Mouse (Mus musculus) liver, embryonic 14.5 days (tissue): ENCODE data around the gene Rtbdn. TPM values are rescaled to one million over a fixed set of nuclear protein-coding genes. Genes with fewer than 3 reads are reported as not detected.
"Not testable (repeated sequence)": the region's sequence is repeated elsewhere in the genome, so short reads cannot be mapped to it uniquely, and the experiment has no call there.

Source experiments
- ATAC-seq: fragments of 200-750 bp; cut with Nextera tagmentation; 2 replicates; pipeline ENCODE4 v1.8.0; 2017; ENCODE audit warnings: moderate number of reproducible peaks, mild to moderate bottlenecking, moderate library complexity; ENCODE audit not compliant: insufficient read depth
- DNase-seq, 3 experiments: peaks; one replicate each; pipeline ENCODE4 v3.0.0-alpha.2; 2012 to 2013; ENCODE audit warnings: low read depth in 3 of 3, low spot score in 3 of 3
- H3K27ac ChIP-seq: fragments of 300-500 bp; sonication (generic); 2 replicates; pipeline ENCODE4 v1.5.1; 2014; ENCODE audit warnings: moderate library complexity, mild to moderate bottlenecking, control low read depth, inconsistent platforms
- H3K27me3 ChIP-seq: fragments of 300-500 bp; sonication (generic); 2 replicates; pipeline ENCODE4 v1.6.1; 2014; ENCODE audit warnings: mild to moderate bottlenecking, low read length, moderate library complexity; ENCODE audit not compliant: control insufficient read depth, insufficient read depth
- H3K36me3 ChIP-seq: fragments of 300-500 bp; sonication (generic); replicated peaks from 2 replicates; pipeline ENCODE4 v1.6.1; 2014; ENCODE audit warnings: low read depth; ENCODE audit not compliant: control insufficient read depth, insufficient read depth
- H3K4me1 ChIP-seq, 2 experiments: fragments of 200-500 bp in 1 of 2; fragments of 300-500 bp in 1 of 2; sonication (generic) in 1 of 2; replicated peaks; 2 replicates each; pipeline ENCODE4 v1.6.1; 2012 to 2014; ENCODE audit warnings: antibody characterized with exemption in 1 of 2, inconsistent platforms in 1 of 2, low read length in 1 of 2; ENCODE audit not compliant: control insufficient read depth in 2 of 2, insufficient read depth in 2 of 2
- H3K4me2 ChIP-seq: fragments of 300-500 bp; sonication (generic); 2 replicates; pipeline ENCODE4 v1.6.1; 2014; ENCODE audit warnings: low read depth, mild to moderate bottlenecking, control low read depth, moderate library complexity
- H3K4me3 ChIP-seq, 2 experiments: fragments of 200-500 bp in 1 of 2; fragments of 300-500 bp in 1 of 2; sonication (generic) in 1 of 2; 2 replicates each; pipeline ENCODE4 v1.5.1; 2012 to 2014; ENCODE audit warnings: low read depth in 2 of 2, low read length in 2 of 2, mild to moderate bottlenecking in 2 of 2, control low read depth in 1 of 2, inconsistent platforms in 1 of 2, moderate library complexity in 1 of 2; ENCODE audit not compliant: insufficient read depth in 1 of 2
- H3K9ac ChIP-seq: fragments of 300-500 bp; sonication (generic); replicated peaks from 2 replicates; pipeline ENCODE4 v1.6.1; 2014; ENCODE audit warnings: mild to moderate bottlenecking, control low read depth, moderate library complexity
- H3K9me3 ChIP-seq: fragments of 300-500 bp; sonication (generic); 2 replicates; pipeline ENCODE4 v1.6.1; 2016; ENCODE audit warnings: low read length, mixed read lengths; ENCODE audit not compliant: control insufficient read depth
- CTCF ChIP-seq: IDR thresholded peaks from 2 replicates; pipeline ENCODE4 v1.5.1; 2016; ENCODE audit warnings: antibody characterized with exemption, low read depth, control low read depth
- EP300 ChIP-seq: IDR thresholded peaks from 2 replicates; pipeline ENCODE4 v1.6.1; 2016; ENCODE audit warnings: antibody characterized with exemption, low read depth
- WGBS: fragments of 180-500 bp; shearing (Covaris S2); extraction: QIAGEN DNeasy Blood & Tissue Kit; methylation state at CpG from one replicate; pipeline ENCODE4 v1.1.7; 2014; ENCODE audit not compliant: insufficient replicate concordance; 5-methylcytosine and 5-hydroxymethylcytosine counted together
- polyA plus RNA-seq, 2 experiments: library from polyadenylated mRNA; depleted of rRNA in 1 of 2; stranded (reverse) in 1 of 2; unstranded in 1 of 2; fragments of >200 nt; fragmentation: Nextera tagmentation in 1 of 2; extraction: Ambion mirVana in 1 of 2; gene quantifications; 2 replicates each; pipeline versions ENCODE4 v1.2.1 to v1.2.3; 2012 to 2014

Rtbdn gene
- polyA plus RNA-seq, 2 experiments = not detected

DNA sequence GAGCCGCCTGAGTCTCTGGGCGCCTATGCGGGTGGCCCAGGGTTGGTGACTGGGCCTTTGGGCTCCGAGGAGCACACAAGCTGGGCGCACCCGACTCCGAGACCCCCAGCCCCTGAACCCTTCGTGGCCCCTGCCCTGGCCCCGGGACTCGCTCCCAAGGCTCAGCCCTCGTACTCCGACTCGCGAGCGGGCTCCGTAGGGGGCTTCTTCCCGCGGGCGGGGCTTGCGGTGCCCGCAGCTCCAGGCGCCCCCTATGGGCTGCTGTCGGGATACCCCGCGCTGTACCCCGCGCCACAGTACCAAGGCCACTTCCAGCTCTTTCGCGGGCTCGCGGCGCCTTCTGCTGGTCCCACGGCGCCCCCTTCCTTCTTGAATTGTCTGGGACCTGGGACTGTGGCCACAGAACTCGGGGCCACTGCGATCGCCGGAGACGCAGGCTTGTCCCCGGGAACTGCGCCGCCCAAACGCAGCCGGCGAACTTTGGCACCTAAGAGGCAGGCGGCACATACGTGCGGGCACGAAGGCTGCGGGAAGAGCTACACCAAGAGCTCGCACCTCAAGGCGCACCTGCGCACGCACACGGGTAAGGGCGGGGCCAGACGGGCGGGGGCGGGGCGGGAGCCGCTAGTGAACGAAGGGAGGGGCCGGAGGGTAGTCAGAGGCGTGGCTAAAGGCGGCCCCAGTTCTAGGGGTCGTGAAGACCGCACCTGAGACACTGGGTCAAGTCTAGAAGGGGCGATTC lies 43.7 kb upstream of the Rtbdn start:
- WGBS = under 1% methylated on average over 68 of the region's 68 CpGs
- Histone ChIP-seq H3K9me3 (no peaks in the 10 kb centered on the region), H3K27me3 (no peaks in the 10 kb centered on the region), H3K36me3 (peaks cover 26% of the 10 kb centered on the region), H3K4me1 (peaks cover 24 to 30% of the 10 kb centered on the region in 2 experiments), H3K4me2 (peak overlapping the region; percentile 97), H3K9ac (peak overlapping the region; percentile 99), H3K27ac (peak overlapping the region; percentile 97), H3K4me3 (peak overlapping the region; percentile 77 to 92)
- DNase-seq (peak; percentile 72 to 78 (median 73)), ATAC-seq (peak; percentile 69)
- TF ChIP-seq CTCF = peak; percentile 91
- 0 out of 2 replicates have a peak, but pooled peaks have one; percentile 36 for TF ChIP-seq EP300

DNA sequence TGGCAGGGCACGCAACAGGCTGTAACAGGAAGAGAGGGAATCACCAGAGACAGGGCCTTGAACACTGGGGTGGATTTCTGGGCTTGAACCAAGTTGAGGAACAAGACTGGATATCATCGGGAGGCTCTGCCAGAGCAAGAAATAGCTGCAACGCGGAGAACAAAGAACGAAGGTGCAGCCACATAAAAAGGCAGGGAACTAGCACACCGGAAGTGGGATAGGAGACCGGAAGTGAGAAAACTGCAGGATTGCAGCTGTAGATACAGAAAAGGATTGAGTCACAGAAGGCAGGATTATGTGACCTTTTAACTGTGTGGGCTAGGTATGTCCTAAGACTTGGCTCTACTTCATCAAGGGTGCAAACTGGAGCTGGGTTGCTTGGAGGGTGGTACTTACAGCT lies 42.4 kb upstream of the Rtbdn start:
- TF ChIP-seq CTCF = no peak
- no peak for TF ChIP-seq EP300
- no peak for ATAC-seq
- 90% methylated on average over 7 of the region's 7 CpGs for WGBS
- Histone ChIP-seq H3K27me3 (no peaks in the 10 kb centered on the region), H3K4me3 (peak overlapping the region; percentile 29 to 77; a peak in 3 of 4 replicates), H3K9me3 (no peaks in the 10 kb centered on the region), H3K27ac (no peak overlapping the region), H3K4me1 (peaks cover 20 to 28% of the 10 kb centered on the region in 2 experiments), H3K36me3 (peaks cover 26% of the 10 kb centered on the region), H3K4me2 (peak overlapping the region; percentile 97), H3K9ac (no peak overlapping the region)
- DNase-seq = no peak

DNA sequence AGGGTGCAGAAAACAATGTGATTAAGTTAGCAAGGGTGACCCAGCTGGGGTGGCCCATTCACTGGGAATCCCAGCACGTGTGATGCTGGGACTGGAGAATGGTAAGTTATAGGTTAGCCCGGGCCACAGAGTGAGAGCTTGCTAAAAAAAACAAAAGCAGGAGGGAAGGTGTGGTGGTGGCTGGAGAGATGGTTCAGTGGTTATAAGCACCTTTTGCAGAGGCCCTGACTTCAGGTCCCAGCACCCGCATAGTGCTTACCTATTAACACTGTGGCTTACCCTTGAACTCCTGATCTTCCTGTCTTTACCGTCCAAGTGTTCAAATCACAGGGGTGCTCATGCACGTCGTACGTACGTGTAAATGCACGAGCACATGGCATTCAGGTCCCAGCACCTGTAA lies 39.8 kb upstream of the Rtbdn start:
- Histone ChIP-seq H3K27me3 (no peaks in the 10 kb centered on the region; the same call in 1 of the 2 replicates), H3K4me1 (peaks cover 4 to 22% of the 10 kb centered on the region in 2 experiments), H3K27ac (peak overlapping the region; percentile 20), H3K9ac (no peak overlapping the region), H3K36me3 (peaks cover 26% of the 10 kb centered on the region), H3K4me2 (no peak overlapping the region; the same call in 1 of the 2 replicates), H3K9me3 (no peaks in the 10 kb centered on the region), H3K4me3 (no peak overlapping the region)
- 79% methylated on average over 9 of the region's 9 CpGs for WGBS
- DNase-seq (no peak), ATAC-seq (no peak)
- TF ChIP-seq CTCF (no peak), EP300 (0 out of 2 replicates have a peak, but pooled peaks have one; percentile 16)

DNA sequence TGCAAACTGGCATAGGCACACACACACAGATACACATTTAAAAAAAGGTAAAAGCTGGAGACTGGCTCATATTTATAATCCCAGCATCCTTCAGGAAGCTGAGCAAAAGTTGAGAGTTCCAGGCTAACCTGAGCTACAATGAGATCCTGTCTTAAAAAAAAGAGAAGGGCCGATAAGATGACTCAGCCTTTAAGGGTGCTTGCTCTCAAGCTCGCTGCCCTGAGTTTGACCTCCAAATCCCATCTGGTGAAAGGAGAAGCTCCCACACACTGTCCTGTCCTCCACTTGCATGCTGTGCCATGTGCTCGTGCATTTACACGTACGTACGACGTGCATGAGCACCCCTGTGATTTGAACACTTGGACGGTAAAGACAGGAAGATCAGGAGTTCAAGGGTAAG lies 39.3 kb upstream of the Rtbdn start:
- no peak for TF ChIP-seq EP300
- no peak for TF ChIP-seq CTCF
- Histone ChIP-seq H3K36me3 (peaks cover 26% of the 10 kb centered on the region), H3K27me3 (peaks cover 4% of the 10 kb centered on the region), H3K4me3 (no peak overlapping the region), H3K9me3 (no peaks in the 10 kb centered on the region), H3K27ac (peak overlapping the region; percentile 20), H3K4me1 (peaks cover 4 to 22% of the 10 kb centered on the region in 2 experiments), H3K9ac (no peak overlapping the region), H3K4me2 (no peak overlapping the region; the same call in 1 of the 2 replicates)
- no peak for ATAC-seq
- DNase-seq = no peak
- WGBS = 57% methylated on average over 8 of the region's 8 CpGs

DNA sequence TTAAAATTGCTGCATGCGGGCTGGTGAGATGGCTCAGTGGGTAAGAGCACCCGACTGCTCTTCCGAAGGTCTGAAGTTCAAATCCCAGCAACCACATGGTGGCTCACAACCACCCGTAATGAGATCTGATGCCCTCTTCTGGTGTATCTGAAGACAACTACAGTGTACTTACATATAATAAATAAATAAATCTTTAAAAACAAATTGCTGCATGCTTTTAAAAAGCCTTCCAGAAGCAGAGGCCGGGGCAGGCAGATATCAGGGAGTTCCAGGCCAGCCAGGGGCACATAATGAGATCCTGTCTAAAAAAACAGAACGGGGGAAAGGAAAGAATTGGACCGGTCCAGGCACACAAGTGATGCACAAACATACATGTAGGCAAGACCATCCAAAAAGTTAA lies 38.8 kb upstream of the Rtbdn start:
- WGBS = 13% methylated on average over 7 of the region's 7 CpGs
- Histone ChIP-seq H3K9ac (peak overlapping the region; percentile 55), H3K36me3 (peaks cover 26% of the 10 kb centered on the region), H3K4me3 (peak overlapping the region; percentile 9 to 66; a peak in 3 of 4 replicates), H3K4me2 (peak overlapping the region; percentile 81), H3K27ac (peak overlapping the region; percentile 78), H3K4me1 (peaks cover 4 to 22% of the 10 kb centered on the region in 2 experiments)
- DNase-seq, H3K27me3 ChIP-seq, H3K9me3 ChIP-seq: not testable (repeated sequence)
- peak; percentile 26 for TF ChIP-seq CTCF
- ATAC-seq = peak; percentile 9
